Mouse (Mus musculus) brain, adult 2 months (tissue): ENCODE measurements around the gene Dtnb.
A peak's percentile ranks its signal among the peaks of the same experiment; 100 is the strongest.
"Not testable (repeated sequence)": the region's sequence is repeated elsewhere in the genome, so short reads cannot be mapped to it uniquely, and the experiment has no call there.

Experiments
- DNase-seq: peaks from one replicate; pipeline ENCODE4 v3.0.0; 2011; ENCODE audit warnings: low read depth, low spot score

The Dtnb gene

DNA sequence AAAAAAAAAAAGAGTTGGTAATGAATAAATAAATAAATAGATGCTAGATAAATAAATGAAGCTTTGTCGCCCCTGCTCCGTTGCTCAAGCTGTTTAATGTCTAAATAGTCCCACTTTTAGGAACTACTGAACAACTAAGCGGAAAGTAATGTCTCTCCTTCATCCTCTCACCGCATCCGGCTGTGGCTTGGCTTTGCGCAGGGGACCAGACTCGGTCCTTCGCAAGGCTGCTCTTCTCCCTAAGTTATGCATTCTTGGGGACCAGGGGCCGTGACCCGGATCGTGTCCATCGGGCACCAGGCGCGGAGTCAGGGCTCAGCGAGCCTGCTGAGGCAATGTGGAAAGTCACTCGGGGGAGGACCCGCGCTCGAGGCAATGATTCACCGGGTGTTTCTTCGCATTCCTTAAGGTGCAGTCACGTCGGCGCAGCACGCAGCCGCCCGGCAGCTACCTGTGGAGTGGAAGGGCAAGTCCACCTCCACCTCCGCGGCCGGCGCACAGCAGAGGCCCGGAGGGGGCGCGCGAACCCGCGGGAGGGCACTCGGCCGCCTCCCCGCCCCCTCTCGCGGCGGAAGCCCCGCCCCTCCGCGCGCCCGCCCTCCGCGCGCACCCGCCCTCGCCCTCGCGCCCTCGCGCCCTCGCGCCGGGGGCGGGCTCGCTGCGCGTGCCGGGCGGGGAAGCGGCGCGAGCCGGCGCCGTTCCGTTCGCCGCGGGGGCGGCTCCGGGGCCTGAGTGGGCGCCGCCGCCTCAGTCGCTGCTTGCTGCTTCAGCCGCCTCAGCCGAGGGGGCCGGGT is at the start of gene Dtnb:
TSS of gene Dtnb (plus strand) at position 595 of the 794 bp plus-strand sequence.
- DNase-seq, result peak; percentile 82

DNA sequence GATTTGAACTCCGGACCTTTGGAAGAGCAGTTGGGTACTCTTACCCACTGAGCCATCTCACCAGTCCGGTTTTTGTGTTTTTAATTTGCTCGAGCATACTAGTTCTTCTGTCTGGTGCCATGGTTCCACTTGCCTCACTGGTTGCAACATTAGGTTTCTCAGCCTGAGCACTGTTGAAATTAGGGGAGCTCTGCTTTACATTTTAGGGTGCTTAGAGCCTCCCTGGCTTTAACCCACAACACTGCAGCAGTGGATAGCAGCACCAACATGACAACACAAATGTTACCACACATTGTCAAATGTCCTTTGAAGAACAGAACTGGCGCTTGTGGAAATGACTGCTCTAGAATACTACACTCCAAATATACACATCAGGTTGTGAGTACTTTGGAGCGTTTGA is 46.6 kb upstream of the Dtnb start:
- DNase-seq, result no peak

DNA sequence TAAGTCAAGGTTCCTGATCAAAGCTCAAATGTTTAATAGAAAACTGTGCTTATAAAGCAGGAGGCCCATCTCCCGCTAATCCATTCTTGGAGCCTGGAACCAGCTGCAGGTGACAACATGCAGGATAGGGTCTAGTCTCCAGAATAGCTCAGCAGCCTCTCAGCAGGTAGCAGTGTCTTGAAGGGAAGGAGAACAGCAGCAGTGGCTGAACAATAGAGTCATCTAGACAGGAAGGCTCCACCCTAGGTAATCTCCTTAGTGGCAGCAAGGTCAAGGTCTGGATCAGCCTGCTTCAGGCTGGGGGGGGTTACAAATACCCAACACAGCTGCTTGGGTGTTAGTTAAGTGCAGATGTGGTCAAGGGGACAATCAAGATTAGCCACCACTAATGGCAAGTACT is 36.7 kb upstream of the Dtnb start:
- not testable (repeated sequence) for DNase-seq

DNA sequence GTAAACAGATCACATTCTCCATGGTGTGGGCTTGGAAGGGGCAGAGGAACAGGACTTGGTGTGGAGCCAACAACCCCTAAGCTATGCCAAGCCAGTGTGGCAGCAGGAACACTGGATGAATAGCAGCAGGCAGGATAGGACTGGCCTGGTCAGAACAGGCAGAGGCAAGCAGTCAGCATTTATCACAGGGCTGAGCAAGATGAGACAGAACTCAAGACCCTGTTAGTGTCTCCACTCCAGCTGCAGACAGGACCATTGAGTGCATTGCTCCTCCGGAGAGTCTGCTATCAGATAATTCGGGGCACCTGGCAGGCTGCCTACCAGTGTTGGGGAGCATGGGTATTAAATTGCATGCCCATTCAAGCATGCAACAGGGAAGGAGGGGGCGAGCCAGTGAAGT is 34.6 kb upstream of the Dtnb start:
- no peak for DNase-seq

DNA sequence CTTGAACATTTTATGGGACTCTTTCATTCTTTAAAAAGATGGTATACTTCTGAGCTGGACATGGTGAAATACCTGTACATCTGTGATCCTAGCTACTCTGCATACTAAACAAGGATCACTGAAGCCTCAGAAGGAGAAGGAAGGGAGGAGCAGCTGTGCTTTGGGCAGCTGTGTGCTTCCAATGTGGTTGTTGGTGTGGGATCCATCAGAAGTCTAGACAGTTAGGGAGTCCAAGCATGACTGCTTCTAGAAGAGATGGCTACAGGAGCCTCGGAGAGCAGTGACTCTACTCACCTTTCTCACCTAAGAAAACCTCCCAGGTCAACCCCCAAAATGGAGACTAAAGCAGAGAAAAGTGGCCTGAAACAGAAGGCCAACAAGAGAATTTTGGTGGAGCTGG is 34.1 kb upstream of the Dtnb start:
- no peak for DNase-seq

DNA sequence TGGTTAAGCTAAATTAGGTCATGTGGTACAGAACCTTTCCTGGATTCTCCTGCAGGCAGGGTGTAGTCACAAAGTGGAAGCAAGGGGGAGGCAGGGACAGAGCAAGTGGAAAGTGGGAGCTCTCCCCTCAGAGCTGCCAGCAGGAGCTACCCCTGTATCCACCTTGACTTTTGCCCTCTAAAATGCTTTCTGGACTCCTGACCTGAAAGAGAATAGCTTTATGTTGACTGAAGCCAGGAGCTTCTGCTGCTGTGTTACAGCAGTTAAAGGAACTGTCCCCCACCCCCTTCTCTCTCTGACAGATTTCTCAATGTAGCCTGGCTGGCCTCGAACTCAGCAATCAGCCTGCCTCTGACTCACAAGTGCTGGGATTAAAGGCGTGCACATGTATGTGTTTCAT is 32.6 kb upstream of the Dtnb start:
- DNase-seq, result no peak

DNA sequence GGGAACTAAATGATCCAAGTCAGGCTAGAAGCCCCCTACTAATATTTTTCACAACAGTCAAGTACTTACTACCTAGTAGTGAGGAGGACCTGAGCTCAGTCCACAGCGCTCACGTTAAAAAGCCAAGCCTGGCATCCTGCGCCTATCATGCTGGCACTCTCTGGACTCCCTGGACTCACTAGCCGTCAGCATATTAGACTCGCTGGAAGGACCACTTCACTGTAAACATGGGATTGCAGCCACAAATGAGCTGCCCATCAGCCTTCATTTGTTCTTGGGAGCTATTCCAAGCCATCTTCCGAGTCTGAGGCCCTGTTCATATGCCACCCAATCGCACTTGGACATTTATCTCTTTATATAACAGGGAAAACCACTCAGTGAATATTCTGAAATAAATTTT is 31.3 kb upstream of the Dtnb start:
- DNase-seq, result no peak

DNA sequence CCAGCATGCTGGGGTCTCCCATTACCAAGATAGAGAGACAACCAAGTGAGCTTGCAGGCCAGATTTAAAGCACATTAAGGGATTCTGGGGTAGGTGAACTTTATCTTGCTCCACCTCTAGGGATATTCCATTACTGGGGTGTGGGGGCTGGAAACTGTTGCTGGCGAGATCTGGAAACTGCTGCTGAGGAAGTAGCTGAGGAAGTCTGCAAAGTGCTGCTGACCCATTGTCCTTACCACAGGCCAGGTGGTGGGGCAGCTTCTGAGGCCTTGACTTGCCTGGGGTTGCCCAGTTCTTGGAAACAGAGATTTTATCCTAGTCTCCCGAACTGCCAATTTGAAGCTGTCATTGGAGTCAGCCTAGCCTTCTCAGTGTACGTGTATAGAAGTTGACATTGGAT is 26.7 kb upstream of the Dtnb start:
- no peak for DNase-seq

DNA sequence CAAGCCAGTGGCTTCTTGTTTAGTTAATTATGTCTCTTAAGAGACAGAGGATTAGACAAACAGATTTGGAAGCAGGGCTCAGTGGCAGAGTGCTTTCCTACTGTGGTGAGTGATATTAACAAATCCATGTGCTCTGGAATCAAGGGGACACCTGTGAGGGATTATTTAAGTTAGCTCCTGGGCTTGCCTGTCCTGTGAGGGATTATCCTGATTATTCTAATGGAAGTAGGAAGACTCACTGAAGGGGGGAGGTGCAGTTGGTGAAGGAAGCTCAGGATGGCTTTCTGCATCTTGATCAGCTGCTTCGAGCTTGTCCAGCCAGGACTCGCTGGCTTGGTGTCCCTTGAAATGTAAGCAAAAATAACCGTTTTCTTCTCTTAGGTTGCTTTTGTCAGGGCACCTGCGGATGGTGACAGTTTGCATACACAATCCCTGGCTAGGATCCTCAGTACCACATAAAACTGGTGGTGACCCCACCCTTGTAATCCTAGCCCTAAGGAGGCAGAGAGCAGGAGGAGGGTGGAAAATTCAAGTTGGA is 26.0 kb upstream of the Dtnb start:
- no peak for DNase-seq

DNA sequence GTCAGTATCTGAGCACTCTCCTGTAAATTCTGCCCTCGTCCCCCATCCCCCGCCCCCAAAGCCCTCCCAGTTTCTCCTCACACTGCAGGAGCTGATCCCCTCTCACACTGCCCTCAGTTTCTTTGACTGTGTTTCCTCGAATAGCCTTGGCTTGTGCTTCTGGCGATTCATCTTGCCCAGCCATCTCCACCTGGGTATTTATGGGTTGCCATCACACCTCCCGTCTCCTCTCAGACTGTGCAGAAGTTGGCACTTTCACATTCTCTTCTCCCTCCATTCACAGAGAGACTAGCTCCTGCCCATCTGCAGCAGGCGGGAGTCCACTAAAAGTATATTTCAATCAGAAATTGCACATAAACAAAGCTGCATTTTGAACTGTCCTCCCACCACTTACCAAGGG is 25.4 kb upstream of the Dtnb start:
- peak; percentile 58 for DNase-seq

DNA sequence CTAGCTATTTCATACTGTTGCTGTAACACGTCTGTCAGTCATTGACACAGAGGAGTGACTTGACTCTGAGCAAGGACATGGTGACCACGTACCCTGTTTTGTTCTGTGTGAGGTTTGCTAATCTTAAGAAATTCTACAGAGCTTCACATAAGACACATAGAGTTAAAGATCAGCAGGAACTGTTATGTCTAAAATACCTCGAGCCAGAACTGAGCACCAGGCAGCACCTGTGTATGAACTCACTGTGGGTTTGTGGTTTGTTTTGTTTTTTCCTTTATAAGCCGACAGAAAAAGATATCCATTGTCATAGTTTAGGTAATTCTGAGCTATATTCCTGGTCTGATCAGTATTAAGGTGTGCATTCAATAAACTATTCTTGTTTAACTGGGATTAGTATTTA is 24.7 kb upstream of the Dtnb start:
- DNase-seq, result no peak

DNA sequence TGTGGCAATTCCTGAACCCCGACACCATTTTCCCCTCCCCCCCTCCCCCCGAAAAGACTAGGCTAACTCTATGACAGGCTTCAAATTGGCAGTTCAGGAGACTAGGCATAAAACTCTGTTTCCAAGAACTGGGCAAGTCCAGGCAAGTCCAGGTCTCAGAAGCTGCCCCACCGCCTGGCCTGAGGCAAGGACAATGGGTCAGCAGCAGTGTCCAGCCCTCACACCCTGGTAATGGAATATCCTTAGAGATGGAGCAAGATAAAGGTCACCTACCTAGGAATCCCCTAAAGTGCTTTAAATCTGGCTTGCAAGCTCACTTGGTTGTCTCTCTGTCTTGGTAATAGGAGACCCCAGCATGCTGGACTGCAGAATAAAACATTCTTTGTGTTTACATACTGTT is 24.3 kb upstream of the Dtnb start:
- DNase-seq, result no peak

DNA sequence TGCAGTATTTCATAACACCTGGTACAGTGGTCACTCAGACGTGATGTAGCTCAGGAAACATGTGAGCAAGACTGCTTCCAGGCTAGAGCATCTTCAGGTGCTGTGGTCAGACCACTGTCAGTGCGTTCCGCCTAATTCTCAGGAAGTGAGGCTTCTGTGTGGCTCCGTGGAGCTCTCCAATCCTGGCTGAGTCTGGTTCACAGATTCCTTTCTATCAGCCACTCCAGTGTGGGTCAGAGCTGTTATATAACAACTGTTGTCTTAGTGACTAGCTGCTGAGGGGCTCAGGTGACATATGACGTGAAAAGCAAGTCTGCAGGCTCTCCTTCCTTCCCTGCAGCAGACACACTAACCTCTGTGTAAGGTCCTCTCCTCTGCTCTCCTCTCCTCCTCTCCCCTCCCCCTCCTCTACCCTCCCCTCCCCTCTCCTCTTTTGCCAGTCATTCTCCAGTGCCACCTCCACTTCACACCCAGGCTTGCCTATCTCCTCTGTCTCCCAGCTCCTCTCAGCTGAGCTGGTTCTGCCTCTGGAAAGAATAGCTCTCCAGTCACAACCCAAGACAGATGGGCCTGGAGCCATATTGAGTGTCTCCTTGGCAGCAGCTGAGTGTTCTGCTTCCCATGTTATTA is 23.5 kb upstream of the Dtnb start:
- DNase-seq, result peak; percentile 87

DNA sequence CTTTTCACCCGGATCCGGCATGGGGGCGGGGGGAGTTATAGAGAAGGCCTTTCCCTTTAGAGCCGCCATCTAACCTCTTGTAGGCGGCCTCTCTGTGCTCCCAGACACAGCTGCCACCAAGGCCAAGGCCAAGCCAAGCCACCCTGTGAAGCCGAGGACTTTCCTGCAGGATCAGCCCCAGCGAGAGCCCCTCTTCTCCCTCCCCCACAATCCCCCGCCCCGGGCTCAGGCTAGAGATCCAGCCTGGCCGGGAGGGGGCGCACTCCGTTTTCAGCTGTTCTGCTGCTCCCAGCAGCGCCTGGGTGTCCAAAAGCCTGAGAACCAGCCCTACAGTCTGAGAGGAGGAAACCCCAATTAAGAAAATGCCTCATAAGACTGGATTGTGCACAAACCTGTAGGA is 21.9 kb upstream of the Dtnb start:
- no peak for DNase-seq

DNA sequence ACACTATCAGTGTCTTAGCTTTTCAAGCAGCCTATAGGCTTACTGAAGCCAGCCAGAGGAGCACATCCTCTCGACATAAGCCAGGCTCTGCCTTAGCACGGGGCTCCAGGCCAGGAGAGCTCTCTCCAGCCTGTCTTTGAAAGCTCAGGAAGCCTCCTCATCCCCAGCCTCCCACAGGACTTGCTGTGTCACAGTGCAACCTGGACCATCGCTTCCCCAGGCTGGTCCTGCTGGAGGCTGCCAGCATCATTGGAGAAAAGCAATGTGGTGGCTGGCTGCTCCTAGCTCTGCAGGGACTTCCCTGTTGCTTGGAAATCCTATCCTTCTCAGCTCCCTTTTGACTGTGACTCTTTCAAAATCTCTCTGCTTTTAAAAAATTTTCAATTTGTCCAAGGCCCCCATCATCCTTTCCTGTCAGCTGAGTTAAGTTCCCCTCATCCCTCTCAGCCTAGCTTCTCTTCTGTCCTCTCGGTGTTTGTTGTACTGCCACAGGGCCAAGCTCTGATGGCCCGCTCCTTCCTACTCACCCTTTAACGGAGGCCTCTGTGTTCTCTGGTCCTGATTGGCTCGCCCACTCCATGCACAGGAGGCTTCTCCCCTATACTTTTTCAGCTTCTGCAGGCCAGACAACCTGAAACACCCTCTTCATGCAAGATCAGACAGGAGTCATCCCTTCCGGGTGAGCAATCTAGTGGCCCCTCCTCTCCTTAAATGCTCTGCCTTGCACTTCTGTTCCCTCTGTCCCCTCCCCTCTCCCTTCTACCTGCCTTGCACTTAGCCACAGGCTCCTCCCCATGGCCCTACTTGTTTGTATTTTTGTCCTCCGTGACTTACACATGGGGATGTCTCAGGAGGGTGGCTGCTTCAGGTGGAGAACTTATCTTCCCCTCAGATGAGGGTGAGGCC is 14.5 kb upstream of the Dtnb start:
- DNase-seq, result no peak

DNA sequence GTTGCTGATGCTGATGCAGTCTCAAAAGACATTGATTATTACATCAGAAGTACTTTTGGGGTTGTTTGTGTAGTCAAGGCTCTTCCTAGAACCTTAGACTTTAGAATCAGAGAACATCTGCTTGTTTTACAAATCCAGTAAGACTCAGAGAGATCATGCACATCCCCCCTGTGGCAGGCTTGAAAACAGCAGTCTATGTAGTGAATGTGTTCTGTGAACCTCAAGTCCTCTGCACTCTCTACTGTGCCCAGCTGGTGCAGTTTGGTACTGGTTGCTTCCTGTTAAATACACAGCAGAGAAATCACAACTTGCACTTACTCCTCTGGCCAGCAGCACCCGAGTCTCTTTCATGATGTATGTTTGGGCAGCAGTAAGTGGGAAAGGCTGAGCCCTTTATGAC is 11.6 kb upstream of the Dtnb start:
- DNase-seq, result peak; percentile 90

DNA sequence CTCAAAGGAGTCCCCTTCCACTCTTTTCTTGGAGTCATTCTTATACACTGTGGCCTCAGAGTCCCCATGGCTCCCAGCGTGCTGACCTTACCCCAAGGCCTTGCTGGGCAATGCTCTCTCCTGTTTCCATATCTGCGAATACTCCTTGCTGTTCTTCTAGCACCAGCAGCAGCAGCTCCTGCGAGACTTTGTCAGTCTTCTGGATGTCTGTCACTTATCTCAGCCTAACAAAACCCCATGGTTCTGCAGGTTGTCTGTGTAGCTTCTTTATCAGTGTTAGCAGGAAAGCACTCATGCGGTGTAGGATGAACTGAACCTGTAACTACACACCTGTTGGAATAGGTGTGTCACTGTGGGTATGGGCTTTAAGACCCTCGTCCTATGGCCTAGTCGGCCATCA is 11.1 kb upstream of the Dtnb start:
- DNase-seq, result no peak

DNA sequence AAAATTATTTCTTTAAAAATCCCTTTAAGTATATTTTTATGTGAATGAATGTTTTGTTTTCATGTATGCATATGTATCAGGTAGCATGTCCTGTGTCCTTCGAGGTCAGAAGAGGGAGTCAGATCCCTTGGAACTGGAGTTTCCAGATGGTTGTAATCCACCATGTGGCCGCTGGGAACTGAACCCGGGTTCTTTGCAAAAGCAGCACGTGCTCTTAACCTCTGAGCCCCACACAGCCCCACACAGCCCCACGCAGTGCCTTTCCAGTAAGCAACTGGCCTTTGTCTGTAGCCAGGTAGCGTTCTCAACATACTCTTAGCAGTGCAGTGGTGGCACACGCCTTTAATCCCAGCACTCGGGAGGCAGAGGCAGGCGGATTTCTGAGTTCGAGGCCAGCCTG is 9.4 kb upstream of the Dtnb start:
- DNase-seq, result no peak

DNA sequence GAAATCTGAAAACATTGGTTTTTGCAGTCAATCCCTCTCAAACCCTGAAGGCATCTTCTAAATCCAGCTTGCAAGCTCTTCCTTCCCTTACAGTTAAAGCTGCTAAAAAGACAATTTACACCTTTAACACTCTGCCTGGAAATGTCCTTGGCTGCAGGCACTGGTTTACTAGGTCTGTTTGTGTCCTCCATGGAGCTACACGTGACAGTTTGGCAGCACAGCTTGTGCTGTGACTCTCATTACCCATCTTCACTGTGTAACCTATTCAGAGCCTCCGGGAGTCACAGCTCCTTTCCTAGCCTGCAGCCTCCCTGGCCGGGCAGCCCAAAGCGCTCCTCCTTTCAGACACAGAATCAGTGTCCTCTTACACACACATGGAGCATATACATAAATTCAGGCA is 8.5 kb upstream of the Dtnb start:
- DNase-seq, result peak; percentile 70

DNA sequence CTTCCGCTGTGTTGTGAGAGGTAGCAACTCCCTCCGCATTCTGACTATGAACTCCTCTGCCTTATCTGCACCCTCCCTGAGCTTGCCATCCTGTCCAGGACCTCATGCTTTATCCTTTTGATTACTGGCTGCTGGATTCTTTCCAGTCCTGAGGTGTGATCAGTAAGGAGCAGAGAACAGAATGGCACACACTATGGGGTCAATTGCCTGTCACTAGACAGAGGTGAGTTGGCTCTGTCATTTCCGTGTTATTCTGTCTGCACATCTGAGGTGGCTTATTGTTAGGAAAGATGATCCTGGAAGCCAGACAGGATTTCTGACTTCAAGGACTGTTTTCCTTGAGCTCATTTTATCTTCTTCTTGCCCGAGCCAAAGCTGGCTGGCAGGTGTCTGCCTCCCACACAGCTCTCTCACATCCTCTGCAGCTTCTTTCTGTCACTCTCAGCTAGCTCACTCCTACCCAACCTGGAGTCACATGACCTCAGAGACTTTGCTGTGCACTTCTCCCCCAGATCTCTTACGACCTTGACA is 3.7 kb upstream of the Dtnb start:
- DNase-seq, result peak; percentile 92

DNA sequence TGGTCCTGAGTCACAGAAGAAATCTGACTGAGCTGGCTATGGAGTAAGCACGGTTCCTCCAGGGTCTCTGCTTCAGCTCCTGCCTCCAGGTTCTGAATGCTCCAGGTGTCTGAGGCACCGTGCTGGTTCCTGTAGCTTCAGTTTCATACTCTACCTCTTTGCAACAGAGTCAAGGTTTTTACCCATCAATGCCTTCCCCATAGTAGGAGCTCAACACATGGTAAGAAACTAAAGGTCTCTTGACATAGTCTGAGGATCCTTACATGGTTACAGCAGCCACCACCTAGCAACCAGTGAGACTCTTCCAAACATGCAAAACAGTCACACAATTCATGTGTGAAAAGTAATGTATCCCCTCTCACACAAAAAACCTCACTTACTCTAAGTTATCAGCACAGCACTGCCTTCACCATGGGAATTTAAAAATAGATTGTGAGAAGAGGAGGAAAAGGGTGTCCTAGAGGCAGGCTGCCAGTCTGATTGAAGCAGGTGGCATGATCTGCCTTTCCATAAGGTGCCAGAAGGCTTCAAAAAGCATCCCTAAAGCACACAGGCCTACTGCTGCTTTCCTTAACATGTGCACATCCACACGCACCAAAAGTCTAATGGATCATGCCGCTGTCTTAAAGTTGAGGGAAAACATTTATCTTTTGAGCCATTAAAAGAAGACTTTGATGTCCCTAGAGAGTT is 1.3 kb upstream of the Dtnb start:
- peak; percentile 86 for DNase-seq
